Mouse (Mus musculus) neural tube, embryonic 12.5 days (tissue): ENCODE results near the gene AL607142.1. TPM values are rescaled to one million over a fixed set of nuclear protein-coding genes. Genes with fewer than 3 reads are reported as not detected.

Source experiments
- ATAC-seq: fragments of 200-750 bp; cut with Nextera tagmentation; 2 replicates; pipeline ENCODE4 v1.8.0; 2017; ENCODE audit warnings: low read depth, mild to moderate bottlenecking, moderate TSS enrichment, moderate library complexity; ENCODE audit not compliant: low FRiP score
- H3K27ac ChIP-seq: fragments of 300-500 bp; sonication (generic); 2 replicates; pipeline ENCODE4 v1.5.1; 2016
- H3K27me3 ChIP-seq: fragments of 300-500 bp; sonication (generic); replicated peaks from 2 replicates; pipeline ENCODE4 v1.6.1; 2016; ENCODE audit warnings: mild to moderate bottlenecking
- H3K36me3 ChIP-seq: fragments of 300-500 bp; sonication (generic); 2 replicates; pipeline ENCODE4 v1.6.1; 2016; ENCODE audit warnings: mild to moderate bottlenecking
- H3K4me1 ChIP-seq: fragments of 300-500 bp; sonication (generic); 2 replicates; pipeline ENCODE4 v1.6.1; 2016
- H3K4me2 ChIP-seq: fragments of 300-500 bp; sonication (generic); replicated peaks from 2 replicates; pipeline ENCODE4 v1.6.1; 2016; ENCODE audit warnings: mild to moderate bottlenecking
- H3K4me3 ChIP-seq: fragments of 300-500 bp; sonication (generic); 2 replicates; pipeline ENCODE4 v1.5.1; 2016
- H3K9ac ChIP-seq: fragments of 300-500 bp; sonication (generic); 2 replicates; pipeline ENCODE4 v1.6.1; 2016; ENCODE audit warnings: mild to moderate bottlenecking
- H3K9me3 ChIP-seq: fragments of 300-500 bp; sonication (generic); 2 replicates; pipeline ENCODE4 v1.6.1; 2016; ENCODE audit warnings: mild to moderate bottlenecking
- WGBS: fragments of 180-500 bp; shearing (Covaris S2); methylation state at CpG from one replicate; pipeline ENCODE4 v1.1.7; 2016; 5-methylcytosine and 5-hydroxymethylcytosine counted together
- polyA plus RNA-seq: library from polyadenylated mRNA; unstranded; fragments of >200 nt; fragmentation: Nextera tagmentation; extraction: Ambion mirVana; gene quantifications from 2 replicates; pipeline ENCODE4 v1.2.1, GENCODE M21; 2016

Gene AL607142.1
- polyA plus RNA-seq, 1 experiment from 2014 or later, result not detected

GRCm38 (mm10) chr4:120042480-120042879 is 22.3 kb upstream of the AL607142.1 start:
- H3K9ac ChIP-seq, result no peak overlapping the region
- H3K27ac ChIP-seq, result no peak overlapping the region
- ATAC-seq, result no peak
- no peaks in the 10 kb centered on the region for H3K4me1 ChIP-seq
- no peak overlapping the region for H3K4me2 ChIP-seq
- H3K27me3 ChIP-seq, result no peaks in the 10 kb centered on the region
- no peak overlapping the region for H3K4me3 ChIP-seq
- no peaks in the 10 kb centered on the region for H3K9me3 ChIP-seq
- WGBS, result 90% methylated on average over 7 of the region's 7 CpGs
- H3K36me3 ChIP-seq, result no peaks in the 10 kb centered on the region

GRCm38 (mm10) chr4:120044612-120045011 is 20.2 kb upstream of the AL607142.1 start:
- no peaks in the 10 kb centered on the region for H3K36me3 ChIP-seq
- no peak overlapping the region for H3K27ac ChIP-seq
- no peak overlapping the region for H3K9ac ChIP-seq
- H3K9me3 ChIP-seq, result no peaks in the 10 kb centered on the region
- ATAC-seq, result no peak
- no peak overlapping the region for H3K4me3 ChIP-seq
- no peaks in the 10 kb centered on the region for H3K4me1 ChIP-seq
- 89% methylated on average over 5 of the region's 5 CpGs for WGBS
- no peak overlapping the region for H3K4me2 ChIP-seq
- H3K27me3 ChIP-seq, result no peaks in the 10 kb centered on the region

GRCm38 (mm10) chr4:120045131-120045537 is 19.7 kb upstream of the AL607142.1 start:
- H3K27ac ChIP-seq, result no peak overlapping the region
- H3K9ac ChIP-seq, result no peak overlapping the region
- no peaks in the 10 kb centered on the region for H3K36me3 ChIP-seq
- no peak overlapping the region for H3K4me3 ChIP-seq
- no peaks in the 10 kb centered on the region for H3K9me3 ChIP-seq
- WGBS, result 73% methylated on average over 5 of the region's 5 CpGs
- no peak for ATAC-seq
- no peaks in the 10 kb centered on the region for H3K4me1 ChIP-seq
- H3K27me3 ChIP-seq, result no peaks in the 10 kb centered on the region
- H3K4me2 ChIP-seq, result no peak overlapping the region

- ATAC-seq, result no peak
- no peaks in the 10 kb centered on the region for H3K9me3 ChIP-seq
- WGBS, result 86% methylated on average over 7 of the region's 7 CpGs
These were observed 18.9 kb upstream of the AL607142.1 start for GRCm38 (mm10) chr4:120045871-120046270.

GRCm38 (mm10) chr4:120047060-120047459 is 17.7 kb upstream of the AL607142.1 start:
- Histone ChIP-seq H3K9me3 (no peaks in the 10 kb centered on the region), H3K9ac (no peak overlapping the region), H3K4me1 (no peaks in the 10 kb centered on the region), H3K27me3 (no peaks in the 10 kb centered on the region), H3K4me2 (no peak overlapping the region), H3K36me3 (no peaks in the 10 kb centered on the region), H3K4me3 (no peak overlapping the region), H3K27ac (no peak overlapping the region)
- WGBS, result 34% methylated on average over 4 of the region's 4 CpGs
- no peak for ATAC-seq

More at GRCm38 (mm10) chr4:120045871-120046270, 18.9 kb upstream of the AL607142.1 start:
- Histone ChIP-seq H3K4me2 (no peak overlapping the region), H3K4me1 (no peaks in the 10 kb centered on the region), H3K9ac (no peak overlapping the region), H3K4me3 (no peak overlapping the region), H3K36me3 (no peaks in the 10 kb centered on the region), H3K27me3 (no peaks in the 10 kb centered on the region), H3K27ac (no peak overlapping the region)

DNA sequence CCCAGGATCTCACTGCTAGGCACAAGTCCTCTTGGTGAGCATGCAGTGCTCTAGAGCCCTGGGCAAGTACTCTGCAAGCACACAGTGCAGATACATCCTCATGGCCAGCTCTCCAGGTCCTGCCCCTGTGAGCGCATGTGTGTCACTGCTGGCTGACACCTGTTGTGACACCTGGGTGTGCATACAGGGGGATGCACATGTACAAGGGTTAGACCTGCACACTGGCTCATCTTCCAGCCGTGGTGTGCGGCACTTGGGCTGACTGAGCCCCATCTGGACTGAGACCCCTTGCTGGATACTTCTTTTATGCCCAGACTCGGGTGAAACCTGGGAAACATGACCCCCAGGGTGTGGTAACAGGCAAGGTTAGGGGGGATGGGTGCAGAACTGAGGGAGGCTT is 16.5 kb upstream of the AL607142.1 start:
- Histone ChIP-seq H3K9ac (no peak overlapping the region), H3K36me3 (no peaks in the 10 kb centered on the region), H3K4me3 (no peak overlapping the region), H3K4me1 (no peaks in the 10 kb centered on the region), H3K9me3 (no peaks in the 10 kb centered on the region), H3K4me2 (no peak overlapping the region), H3K27me3 (no peaks in the 10 kb centered on the region), H3K27ac (no peak overlapping the region)
- ATAC-seq, result no peak
- 75% methylated on average over 4 of the region's 4 CpGs for WGBS

DNA sequence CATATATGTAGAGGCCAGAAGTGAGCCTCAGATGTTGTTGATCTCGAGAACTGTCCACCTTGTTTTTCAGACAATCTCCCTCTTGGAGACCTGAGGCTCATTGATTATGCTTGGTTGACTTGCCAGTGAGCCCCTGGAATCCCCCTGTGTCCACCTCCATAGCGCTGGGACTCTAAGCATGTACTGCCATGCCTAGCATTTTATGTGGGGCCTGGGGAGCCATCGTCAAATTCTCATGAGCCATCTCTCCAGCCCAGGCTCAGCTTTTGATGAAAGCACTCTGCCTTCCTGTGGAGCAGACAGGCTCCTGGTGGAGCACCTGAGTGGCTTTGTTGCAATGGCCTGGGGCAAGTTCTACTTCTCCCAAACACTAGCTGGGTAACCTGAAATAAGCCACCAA is 14.9 kb upstream of the AL607142.1 start:
- whole genome bisulfite sequencing, result 87% methylated on average over 3 of the region's 3 CpGs
- no peak for ATAC-seq
- H3K9me3 ChIP-seq, result no peaks in the 10 kb centered on the region

GRCm38 (mm10) chr4:120052481-120052880 is 12.3 kb upstream of the AL607142.1 start:
- no peak overlapping the region for H3K4me2 ChIP-seq
- H3K27me3 ChIP-seq, result no peaks in the 10 kb centered on the region
- H3K9me3 ChIP-seq, result no peaks in the 10 kb centered on the region
- H3K27ac ChIP-seq, result no peak overlapping the region
- no peaks in the 10 kb centered on the region for H3K36me3 ChIP-seq
- no peak overlapping the region for H3K4me3 ChIP-seq
- ATAC-seq, result no peak
- no peak overlapping the region for H3K9ac ChIP-seq
- no peaks in the 10 kb centered on the region for H3K4me1 ChIP-seq

More for the DNA sequence above, 14.9 kb upstream of the AL607142.1 start:
- no peak overlapping the region for H3K4me2 ChIP-seq
- H3K27ac ChIP-seq, result no peak overlapping the region
- no peak overlapping the region for H3K9ac ChIP-seq
- no peaks in the 10 kb centered on the region for H3K4me1 ChIP-seq
- no peak overlapping the region for H3K4me3 ChIP-seq
- H3K27me3 ChIP-seq, result no peaks in the 10 kb centered on the region
- H3K36me3 ChIP-seq, result no peaks in the 10 kb centered on the region

DNA sequence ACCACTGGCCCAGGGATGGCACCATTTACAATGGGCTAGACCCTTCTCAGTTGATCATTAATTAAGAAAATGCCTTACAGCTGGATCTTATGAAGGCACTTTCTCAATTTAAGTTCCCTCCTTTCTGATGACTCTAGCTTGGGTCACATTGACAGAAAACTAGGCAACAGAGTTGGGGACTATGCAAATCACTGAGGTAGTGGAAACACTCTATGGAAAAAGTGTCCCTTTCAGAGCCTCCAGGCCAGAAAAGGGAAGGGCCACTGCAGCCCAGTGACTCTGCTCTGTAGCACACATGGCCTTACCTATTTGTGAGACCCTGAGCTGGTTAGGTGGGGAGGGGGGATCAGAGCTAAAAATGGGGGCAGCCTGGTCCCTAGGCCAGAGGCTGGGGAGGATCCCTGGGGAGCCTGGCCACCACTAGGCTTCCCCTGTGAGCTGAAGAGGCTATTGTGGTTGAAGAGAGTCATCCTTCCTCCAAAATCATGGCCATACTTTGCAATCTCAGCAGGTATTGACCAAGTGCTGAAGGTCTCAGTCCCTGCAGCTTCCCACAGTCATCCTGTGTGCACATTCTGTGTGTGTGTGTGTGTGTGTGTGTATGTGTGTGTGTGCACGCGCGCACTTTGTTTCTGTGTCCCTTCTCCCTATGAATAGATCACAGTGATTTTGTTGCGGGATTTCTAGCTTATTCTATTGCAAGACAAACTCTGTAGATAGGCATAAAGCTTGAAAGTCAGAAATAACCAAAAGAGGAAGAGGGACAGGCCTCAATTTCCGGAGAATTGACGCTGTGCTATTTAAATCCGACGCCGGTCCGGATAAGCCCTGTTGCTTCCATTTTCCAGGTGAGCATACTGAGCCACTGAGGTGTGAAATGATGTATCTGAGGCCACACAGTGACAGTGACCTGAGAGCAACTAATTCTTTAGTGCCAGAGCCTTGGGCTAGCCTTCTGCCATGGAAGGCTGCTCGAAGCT is 11.5 kb upstream of the AL607142.1 start:
- H3K27ac ChIP-seq, result no peak overlapping the region
- no peak overlapping the region for H3K4me2 ChIP-seq
- H3K27me3 ChIP-seq, result no peaks in the 10 kb centered on the region
- ATAC-seq, result no peak
- H3K4me3 ChIP-seq, result no peak overlapping the region
- no peak overlapping the region for H3K9ac ChIP-seq
- no peaks in the 10 kb centered on the region for H3K9me3 ChIP-seq
- 95% methylated on average over 11 of the region's 11 CpGs for WGBS
- H3K4me1 ChIP-seq, result no peaks in the 10 kb centered on the region
- H3K36me3 ChIP-seq, result no peaks in the 10 kb centered on the region

DNA sequence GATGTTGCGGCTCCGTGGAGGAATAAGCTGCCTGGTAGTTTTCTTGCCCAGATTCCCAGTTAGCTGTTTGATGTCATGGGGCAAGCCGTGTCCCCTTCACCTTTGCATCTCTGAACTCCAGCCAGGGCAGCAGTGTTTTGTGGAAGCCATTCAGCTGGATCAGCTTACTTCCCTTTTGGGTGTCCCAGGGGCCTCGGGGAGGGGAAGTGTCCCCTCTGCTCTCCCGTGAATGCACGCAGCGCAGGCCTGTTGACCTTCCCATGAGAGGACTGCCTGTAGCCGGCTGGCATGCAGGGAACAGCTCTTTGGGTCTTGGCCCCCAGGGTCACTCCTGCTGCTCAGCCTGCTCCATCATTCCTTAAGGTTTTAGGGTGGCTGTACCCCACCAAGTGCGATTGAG is 10.7 kb upstream of the AL607142.1 start:
- Histone ChIP-seq H3K36me3 (no peaks in the 10 kb centered on the region), H3K9me3 (no peaks in the 10 kb centered on the region), H3K27ac (no peak overlapping the region), H3K9ac (no peak overlapping the region), H3K27me3 (no peaks in the 10 kb centered on the region), H3K4me1 (no peaks in the 10 kb centered on the region), H3K4me3 (no peak overlapping the region), H3K4me2 (no peak overlapping the region)
- WGBS, result 80% methylated on average over 9 of the region's 9 CpGs
- ATAC-seq, result no peak

DNA sequence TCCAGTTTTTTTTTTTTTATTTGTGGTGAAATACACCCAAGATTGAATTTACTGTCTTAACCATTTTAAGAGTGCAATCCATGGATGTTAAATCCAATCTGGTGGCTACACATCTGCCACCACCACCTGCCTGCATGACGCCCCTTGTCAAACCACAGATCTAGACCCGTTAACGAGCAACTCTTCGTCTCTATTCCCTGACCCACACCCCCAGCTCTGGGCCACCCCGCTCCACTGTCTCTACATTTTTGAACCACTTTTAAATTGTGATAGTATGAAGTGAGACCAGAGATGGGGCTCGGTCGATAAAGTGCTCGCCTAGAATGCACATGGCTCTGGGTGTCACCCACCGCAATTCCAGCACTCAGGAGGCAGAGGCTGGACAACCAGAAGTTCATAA is 8.3 kb upstream of the AL607142.1 start:
- no peak overlapping the region for H3K9ac ChIP-seq
- no peak overlapping the region for H3K27ac ChIP-seq
- no peaks in the 10 kb centered on the region for H3K9me3 ChIP-seq
- 92% methylated on average over 9 of the region's 9 CpGs for WGBS
- H3K27me3 ChIP-seq, result no peaks in the 10 kb centered on the region
- H3K4me3 ChIP-seq, result no peak overlapping the region
- no peak for ATAC-seq
- H3K36me3 ChIP-seq, result no peaks in the 10 kb centered on the region
- no peak overlapping the region for H3K4me2 ChIP-seq
- H3K4me1 ChIP-seq, result no peaks in the 10 kb centered on the region

DNA sequence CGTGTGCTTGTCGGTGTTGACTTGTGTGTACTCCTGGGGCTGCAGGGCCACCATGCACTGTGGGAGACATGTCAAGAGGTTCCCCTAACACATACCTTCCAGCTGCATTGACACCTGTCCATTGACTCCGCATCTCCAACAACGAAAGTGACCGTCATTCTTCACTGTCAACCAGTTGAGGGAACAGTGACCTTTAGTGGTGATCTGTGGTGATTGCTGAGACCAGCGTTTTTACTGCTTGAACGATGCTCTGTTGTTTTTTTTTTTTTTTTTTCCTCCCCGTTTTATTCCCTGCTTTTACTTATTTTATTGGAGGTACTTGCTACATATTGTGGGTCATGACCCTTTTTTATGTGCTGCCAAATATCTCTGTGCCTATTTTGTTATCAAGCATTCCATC is 7.3 kb upstream of the AL607142.1 start:
- H3K9me3 ChIP-seq, result no peaks in the 10 kb centered on the region
- H3K4me2 ChIP-seq, result no peak overlapping the region
- ATAC-seq, result no peak
- WGBS, result 62% methylated on average over 8 of the region's 8 CpGs
- H3K4me3 ChIP-seq, result no peak overlapping the region
- no peaks in the 10 kb centered on the region for H3K4me1 ChIP-seq
- no peaks in the 10 kb centered on the region for H3K27me3 ChIP-seq
- H3K36me3 ChIP-seq, result no peaks in the 10 kb centered on the region
- H3K9ac ChIP-seq, result no peak overlapping the region
- no peak overlapping the region for H3K27ac ChIP-seq

DNA sequence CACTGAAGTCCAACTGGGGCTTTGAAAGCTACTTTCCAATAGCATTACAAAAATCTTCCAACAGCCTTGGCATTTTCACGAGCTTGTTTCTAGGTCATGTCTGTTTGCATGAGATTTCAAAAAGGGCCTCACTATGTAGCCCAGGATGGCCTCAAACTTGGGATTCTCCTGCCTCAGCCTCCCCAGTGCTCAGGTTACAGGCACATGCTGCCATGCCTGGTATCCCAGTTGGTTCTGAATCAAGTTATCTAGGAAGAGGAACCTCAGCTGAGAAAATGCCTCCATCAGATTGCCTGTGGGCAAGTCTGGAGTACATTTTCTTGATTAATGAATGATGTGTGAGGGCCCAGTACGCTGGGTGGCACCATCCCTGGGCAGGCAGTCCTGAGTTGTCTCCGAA is 6.6 kb upstream of the AL607142.1 start:
- Histone ChIP-seq H3K4me2 (no peak overlapping the region), H3K4me1 (no peaks in the 10 kb centered on the region), H3K4me3 (no peak overlapping the region), H3K9me3 (no peaks in the 10 kb centered on the region), H3K9ac (no peak overlapping the region), H3K36me3 (no peaks in the 10 kb centered on the region), H3K27me3 (no peaks in the 10 kb centered on the region), H3K27ac (no peak overlapping the region)
- WGBS, result 81% methylated on average over 3 of the region's 3 CpGs
- ATAC-seq, result no peak
